Mouse (Mus musculus) megakaryocyte, embryonic 14.5 days (primary cell): ENCODE data around the gene Stk10.

Source experiments
- FLI1 ChIP-seq: IDR thresholded peaks from 2 replicates; pipeline ENCODE4 v1.6.1; 2012; ENCODE audit warnings: low read length, inconsistent platforms, mixed read lengths
- GATA1 ChIP-seq: IDR thresholded peaks from 3 replicates; pipeline ENCODE4 v1.6.1; 2012; ENCODE audit warnings: mixed read lengths, low read length, inconsistent platforms, borderline replicate concordance

- TF ChIP-seq GATA1 (no peak), FLI1 (no peak)
Measured at GRCm38 (mm10) chr11:32610616-32611015, 77.5 kb downstream of the Stk10 start.
